Mouse (Mus musculus) yolk sac, embryonic 10.5 days (tissue): ENCODE results near the gene Scgb1b12.
"Not testable (repeated sequence)": the region's sequence is repeated elsewhere in the genome, so short reads cannot be mapped to it uniquely, and the experiment has no call there.

Experiments used
- DNase-seq: peaks from one replicate; pipeline ENCODE4 v3.0.0-alpha.2; 2017; ENCODE audit warnings: low spot score

Scgb1b12 gene

GRCm38 (mm10) chr7:32333882-32334281 is at the start of gene Scgb1b12:
TSS of gene Scgb1b12 (plus strand) at chr7:32334182.
- DNase-seq: not testable (repeated sequence)

GRCm38 (mm10) chr7:32327145-32327544 is 6.8 kb upstream of the Scgb1b12 start, which contains the start of gene Scgb2b12:
TSS of gene Scgb2b12 (minus strand) at chr7:32327245.
- not testable (repeated sequence) for DNase-seq
